Mouse (Mus musculus): ENCODE results near the gene Xaf1. TPM values are rescaled to one million over a fixed set of nuclear protein-coding genes. Genes with fewer than 3 reads are reported as not detected.
"Not testable (repeated sequence)": the region's sequence is repeated elsewhere in the genome, so short reads cannot be mapped to it uniquely, and the experiment has no call there.

Xaf1 gene
- polyA plus RNA-seq, 1 experiment = 21.2 TPM

DNA sequence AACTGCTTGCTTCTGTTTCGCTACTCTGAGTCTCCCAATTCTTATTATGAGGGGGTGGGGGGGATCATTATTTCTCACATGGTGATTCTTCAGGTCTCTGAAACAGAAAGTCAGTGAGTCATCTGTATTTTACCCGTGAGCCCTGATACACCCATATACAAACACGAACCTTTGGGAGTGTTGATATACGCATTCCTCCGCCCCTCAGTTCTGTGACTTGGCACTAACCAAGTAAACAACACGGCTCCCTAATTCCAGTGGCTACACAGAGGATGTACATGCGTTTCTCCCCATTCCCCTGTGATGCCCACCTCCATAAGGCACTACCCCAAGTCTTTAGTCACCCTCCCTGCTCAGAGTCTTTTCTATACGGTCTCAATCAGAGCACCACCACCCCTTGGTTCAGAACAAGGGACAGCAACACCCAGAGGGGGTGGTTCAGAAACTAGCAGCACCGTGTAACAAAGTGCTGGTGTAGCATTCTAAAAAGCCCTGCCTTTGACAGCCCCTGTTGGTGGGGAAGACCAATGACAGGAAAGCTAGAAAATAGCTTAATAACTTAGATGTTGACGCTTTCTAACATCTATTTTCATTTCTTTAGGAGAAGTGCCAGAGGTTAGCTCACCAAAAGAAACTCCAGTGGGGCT, 10.0 kb downstream of the Xaf1 start:
- DNase-seq (ENCODE audit: low read depth) = no peak

DNA sequence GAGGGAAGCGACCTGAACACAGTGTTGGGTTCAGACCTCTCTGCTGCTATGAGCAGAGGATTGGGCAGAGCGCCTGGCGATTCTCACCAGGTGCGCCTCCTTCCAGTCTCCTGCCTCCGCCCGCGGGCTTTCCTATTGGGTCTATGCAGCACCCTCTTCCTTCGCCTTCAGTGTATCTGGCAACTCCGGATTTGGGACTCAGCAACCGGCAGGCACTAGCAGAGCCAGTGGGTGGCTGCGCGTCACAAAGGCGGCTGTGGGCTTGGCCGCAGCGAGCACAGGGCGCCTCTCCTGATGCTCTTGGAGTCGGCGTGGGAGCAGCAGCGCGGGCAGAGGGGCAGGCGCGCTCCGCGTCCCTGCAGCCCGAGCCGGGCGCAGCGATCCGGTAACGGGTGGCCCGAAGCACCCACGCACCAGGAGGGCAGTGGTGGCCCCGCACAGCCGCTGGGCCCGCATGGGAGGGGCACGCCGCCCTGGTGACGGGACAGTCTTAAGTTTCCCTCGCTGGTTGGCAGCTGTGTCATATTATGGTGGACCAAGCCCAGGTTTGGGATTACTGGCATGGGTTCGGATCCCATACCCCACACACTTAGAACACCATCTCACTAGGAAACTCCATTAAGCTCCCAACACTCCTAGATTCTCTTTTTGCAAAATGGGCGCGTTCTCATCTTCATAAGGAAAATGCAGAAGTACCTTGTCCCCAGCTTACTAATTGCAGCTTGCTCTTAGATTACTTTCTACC, 12.9 kb downstream of the Xaf1 start, which contains the start of gene Fbxo39:
TSS of gene Fbxo39 (plus strand) at position 294 of the 745 bp plus-strand sequence.
- DNase-seq (ENCODE audit: low read depth) = no peak

DNA sequence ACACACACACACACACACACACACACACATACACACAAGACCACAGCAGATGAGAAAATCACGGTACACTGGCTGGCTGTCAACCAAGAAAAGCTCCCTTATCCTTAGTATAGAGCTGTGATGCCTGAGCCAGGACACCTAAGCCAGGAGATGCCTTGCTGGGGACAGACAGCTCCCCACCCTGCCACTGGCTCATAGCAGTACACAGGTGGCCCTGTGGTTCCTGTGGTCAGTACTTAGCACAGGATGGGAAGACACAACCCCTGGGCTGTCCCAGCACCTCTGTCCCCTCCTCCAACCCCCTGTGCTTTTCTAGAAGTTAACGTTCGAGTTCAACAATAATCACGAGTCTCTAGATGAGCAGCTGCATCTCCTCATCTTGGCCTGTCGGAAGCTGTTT, 16.6 kb downstream of the Xaf1 start:
- DNase-seq (ENCODE audit: low read depth) = no peak

DNA sequence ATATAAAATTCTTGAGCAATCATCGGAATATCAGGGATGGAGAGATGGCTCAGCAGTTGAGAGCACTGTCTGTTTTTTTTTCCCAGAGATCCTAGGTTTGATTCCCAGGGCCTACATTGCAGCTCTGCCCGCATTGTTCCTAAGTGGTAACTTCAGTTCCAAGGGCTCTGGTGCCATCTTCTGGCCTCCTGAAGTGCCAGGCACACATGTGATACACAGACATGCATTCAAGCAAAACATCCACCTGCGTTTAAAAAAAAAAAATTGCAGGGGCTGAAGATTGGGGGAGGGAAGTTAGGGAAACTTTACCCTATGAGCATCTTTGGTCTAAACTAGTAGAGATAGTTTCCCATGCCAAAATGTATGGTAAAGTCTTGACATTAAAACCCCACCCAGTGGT, 23.0 kb downstream of the Xaf1 start:
- DNase-seq (ENCODE audit: low read depth) = no peak

DNA sequence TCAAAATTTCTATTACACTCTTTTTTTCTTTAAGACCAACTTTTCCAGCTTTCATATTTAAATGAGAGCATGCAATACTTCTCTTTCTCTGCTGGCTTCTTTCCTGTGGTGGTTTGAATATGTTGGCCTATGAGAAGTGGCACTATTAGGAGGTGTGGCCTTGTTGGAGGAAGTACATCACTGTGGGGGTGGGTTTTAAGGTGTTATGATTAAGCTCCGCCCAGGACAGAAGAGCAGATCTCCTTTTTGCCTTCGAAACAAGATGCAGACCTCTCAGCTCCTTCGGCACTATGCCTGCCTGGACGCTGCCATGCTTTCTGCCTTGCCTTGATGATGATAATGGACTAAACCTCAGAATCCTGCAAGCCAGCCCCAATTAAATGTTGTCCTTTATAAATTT, 24.3 kb downstream of the Xaf1 start:
- DNase-seq (ENCODE audit: low read depth) = no peak

DNA sequence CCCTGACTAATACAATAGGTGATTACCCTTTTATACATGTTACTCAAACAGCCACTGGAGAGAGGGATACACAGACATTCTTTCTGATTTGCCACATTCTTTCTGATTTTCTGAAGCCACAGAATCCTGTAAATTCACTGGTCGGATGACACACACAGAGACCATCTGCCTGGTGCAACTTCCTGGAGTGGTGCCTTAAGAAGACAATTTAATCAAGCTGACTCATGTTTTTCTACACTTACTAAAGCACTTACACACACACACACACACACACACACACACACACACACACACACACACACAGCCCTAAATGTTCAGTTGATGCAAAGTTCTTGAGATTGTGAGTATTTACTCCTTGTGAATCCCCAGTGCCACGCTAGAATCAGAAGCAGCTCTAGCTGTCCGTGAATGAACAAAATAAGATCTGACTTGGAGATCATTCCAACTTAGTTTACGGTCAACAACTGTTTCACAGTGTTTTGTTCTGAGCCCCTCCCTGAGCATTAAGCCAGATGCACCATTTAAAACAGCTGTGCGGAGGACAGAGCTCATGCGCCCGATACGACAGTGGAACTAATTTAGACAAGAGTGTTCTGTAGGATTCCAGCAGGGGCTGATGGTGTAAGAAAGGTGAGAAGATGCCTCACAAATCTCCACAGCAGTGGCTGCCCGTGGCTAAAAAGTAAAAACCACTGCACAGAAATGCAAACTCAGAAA, 31.7 kb downstream of the Xaf1 start:
- no peak for DNase-seq (ENCODE audit: low read depth)

DNA sequence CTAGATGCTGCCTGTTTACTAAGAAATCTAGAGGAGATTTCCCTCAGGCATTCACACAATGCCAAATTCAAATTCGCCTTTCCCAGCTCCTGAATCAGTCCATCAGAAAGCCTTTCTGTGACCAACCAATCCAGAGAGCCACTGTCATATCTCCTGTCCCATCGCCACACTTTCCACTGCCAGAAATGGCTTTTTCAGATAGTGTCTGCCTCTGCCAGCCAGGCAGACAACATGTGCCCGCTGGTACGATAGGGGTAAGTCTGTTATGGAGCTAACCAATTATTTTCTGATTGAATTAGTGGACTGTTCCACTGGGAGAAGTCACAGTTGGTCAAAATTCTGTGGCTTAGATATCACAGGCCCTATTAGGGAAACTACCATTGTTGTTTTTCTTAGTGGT, 33.2 kb downstream of the Xaf1 start:
- no peak for DNase-seq (ENCODE audit: low read depth)

DNA sequence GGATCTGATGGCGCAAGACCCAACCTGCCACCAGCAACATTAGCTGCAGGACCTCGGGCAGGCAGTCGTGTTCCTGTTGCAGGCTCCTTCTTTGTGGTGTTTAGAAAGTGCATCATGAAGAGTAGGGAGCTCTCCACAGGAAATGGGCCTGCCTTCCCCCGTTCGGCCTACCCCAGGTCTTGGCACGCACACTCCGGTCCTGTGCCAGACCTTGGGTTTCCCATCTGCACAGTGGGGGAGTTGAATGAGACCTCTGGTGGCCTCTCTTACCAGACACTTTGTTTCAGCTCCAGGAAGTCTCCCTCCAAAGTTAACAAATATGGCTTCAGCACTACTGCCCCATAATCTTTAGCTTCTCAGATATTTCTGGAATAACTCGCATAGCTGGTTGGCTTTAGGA, 35.3 kb downstream of the Xaf1 start:
- no peak for DNase-seq (ENCODE audit: low read depth)

DNA sequence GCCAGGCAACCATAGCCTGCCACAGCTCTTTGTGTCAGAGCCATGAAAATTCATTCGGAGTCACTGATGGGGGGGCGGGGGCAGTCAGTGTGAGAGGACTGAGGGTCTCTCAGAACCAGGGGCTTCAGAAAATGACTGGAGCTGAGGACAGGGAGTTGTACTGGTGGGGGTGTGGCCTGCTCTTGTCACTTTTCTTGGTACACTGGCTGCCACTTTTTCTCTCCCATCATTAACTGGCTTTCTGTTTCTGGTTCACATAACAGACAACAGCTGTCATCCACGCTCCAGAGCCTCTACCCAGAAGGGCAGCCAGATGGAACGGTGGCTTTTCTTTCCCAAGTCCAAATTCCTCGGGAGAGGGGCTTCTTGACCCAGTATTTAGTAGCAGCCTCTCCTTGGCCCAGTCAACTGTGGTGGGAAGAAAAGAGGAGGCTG, 37.0 kb downstream of the Xaf1 start:
- DNase-seq (ENCODE audit: low read depth) = no peak

DNA sequence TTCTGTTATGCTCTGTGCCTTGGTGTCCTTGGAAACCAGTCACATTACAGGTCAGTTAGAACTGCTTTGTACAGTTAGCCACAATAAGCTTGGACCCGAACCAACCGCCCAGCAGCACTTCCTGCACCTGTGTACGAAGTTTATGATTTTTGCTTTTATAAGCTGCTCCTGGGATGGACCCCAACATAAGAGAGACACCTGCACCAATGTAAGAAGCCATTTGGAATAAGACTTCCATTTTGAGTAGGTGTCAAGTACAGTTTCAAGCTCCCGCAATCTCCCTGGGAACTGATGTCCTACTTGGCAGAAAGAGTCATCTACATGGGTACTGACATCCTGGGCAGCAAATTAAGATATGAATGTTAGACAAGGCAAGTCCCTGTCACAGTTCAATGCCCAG, 38.3 kb downstream of the Xaf1 start:
- DNase-seq (ENCODE audit: low read depth) = no peak

DNA sequence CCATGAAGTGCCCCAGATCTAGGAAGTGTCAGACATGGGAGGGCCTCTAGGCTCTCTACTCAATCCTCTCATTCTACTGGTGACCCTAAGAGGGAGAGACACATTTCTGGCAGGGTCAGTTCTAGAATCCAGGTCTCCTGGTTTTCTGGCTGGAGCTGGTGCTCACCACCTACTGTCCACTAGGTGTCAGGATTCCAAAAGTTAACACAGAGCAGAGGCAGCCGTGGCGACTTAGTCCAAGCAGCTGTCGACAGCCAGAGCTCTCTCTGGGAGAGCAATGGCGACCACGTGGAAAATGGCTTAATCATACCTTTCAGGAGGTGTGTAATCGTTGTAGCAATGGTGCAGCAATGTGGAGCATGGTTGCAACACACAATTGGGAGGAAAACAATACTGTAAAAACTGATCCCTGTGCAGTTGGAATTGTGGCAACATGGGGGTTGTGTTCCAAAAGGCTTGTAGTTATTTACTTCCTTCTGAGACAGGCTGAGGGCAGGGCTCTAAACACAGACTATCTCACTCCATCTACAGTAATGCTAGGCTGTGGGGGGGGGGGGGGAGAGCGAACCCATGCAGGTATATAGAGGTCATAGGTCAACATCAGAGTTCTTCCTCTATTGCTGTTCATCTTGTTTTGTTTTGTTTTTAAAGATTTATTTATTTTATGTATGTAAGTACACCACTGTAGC, 41.3 kb downstream of the Xaf1 start:
- peak; percentile 45 for DNase-seq (ENCODE audit: low read depth)

DNA sequence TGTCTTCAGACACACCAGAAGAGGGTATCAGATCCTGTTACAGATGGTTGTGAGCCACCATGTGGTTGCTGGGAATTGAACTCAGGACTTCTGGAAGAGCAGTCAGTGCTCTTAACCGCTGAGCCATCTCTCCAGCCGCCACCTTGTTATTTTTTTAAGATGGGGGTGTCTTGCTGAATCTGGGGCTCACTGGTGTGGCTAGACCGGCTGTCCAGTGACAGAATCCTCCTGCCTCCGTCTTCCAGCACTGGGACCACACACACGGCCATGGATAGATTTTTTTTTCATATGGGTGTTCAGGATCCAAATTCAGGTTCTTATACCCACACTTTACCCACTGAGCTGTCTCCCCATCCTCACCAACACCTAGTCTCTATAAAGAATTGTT, 41.8 kb downstream of the Xaf1 start:
- not testable (repeated sequence) for DNase-seq (ENCODE audit: low read depth)

DNA sequence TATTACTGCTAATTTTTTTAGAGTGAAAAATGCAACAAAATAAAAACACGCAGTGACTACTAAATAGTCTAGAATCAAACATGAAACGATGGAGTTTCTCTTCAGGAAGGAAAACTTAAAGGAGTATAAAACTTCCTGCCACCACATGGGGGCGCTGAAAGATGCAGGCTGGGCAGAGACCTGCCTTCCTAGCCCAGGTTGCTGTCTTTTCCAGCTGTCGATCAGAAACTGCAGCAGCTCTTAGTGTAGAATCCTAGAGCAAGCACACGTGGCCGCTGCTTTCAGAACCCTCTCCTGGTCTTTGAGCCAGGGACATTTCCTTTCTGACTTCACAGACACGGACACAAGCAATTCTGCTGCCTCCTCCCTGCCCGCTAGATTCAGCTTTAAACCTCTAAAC, 42.5 kb downstream of the Xaf1 start:
- DNase-seq (ENCODE audit: low read depth) = no peak

DNA sequence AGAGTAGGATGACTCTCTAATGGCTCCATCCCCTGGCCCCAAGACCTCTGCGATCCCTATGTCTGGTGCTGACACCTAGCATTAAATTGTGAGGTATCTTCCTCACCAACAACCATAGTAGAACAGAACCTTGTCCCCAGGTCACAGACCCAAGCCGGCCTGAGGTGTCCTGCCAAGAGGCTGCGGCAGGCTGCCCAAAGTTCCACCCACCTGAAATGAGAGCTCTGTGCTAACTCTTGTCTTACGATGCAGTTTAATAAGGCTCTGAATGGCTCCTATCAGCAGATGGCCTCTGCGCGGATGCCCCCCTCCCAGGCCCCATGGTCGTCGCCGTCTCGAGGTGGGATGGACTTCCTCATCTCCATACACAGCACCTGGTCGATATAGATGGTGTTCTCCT, 43.1 kb downstream of the Xaf1 start:
- no peak for DNase-seq (ENCODE audit: low read depth)

DNA sequence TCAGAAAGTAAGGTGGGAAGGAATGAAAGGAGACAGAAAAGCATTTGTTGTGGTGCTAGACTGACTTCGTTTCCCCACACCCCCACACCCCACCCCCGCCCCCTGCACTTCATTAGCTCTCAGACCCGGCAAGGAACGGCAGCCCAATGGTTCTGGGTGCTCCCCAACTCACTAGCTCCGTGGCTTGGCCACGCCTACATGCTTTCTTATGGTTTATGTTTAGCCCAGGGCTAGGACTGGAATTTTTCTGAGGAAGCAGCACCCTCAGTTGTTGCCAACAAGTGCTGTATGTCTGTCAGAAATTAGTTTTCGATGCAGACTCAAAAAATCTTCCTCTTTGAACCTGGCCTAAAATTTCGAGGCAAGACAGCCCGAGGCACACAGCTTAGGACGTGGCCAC, 47.1 kb downstream of the Xaf1 start:
- no peak for DNase-seq (ENCODE audit: low read depth)

DNA sequence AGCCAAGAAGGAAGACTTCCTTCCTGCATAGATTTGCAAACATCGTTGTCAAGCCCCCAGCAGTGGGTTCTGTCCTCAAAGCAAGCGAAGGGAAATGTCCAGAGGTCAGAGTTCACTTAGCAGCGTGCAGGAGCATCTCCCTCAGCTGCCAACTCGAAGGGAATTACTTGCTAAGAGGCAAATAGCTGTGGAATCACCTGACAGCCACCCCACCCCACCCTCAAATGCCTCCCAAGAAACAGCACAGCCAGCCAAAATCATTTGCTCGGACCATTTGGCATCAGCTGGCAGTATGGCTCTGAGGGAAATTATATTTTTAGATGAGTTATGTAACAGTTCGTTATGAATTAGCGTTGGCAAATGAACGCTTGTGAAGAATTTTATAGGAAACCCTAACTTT, 47.6 kb downstream of the Xaf1 start:
- no peak for DNase-seq (ENCODE audit: low read depth)

DNA sequence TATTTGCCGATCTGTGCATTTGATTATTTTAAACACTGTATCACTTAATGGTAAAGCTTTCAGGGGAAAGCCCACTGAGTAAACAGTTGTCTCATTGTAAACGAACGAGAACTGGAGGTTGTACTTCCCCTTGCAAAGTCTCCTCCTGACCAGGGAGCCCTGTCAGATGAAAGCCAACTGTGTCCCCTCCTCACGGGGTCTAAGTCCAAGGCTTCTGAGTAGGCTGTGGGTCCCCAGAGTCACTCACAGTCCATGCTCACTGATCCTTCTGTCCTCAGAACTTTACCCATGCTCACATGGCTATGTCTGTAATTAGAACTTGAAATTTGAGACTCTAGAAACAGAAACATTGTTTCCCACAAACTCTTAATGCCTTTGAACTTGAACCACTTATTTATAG, 48.2 kb downstream of the Xaf1 start:
- no peak for DNase-seq (ENCODE audit: low read depth)

DNA sequence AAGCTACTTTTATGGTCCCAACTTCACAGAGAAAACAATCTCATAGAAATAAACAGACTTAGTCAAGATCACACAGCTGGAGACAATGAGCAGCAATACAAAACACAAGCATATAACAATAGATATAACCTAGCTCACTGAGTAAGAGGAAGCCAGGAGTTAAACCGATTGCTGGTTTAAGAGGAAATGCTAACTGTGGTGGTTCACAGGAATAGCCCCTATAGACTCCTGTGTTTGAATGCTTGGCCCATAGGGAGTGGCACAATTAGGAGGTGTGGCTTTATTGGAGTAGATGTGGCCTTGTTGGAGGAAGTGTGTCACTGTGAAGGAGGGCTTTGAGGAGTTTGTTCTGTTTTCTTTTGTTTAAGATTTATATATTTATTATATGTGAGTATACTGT, 50.8 kb downstream of the Xaf1 start:
- DNase-seq (ENCODE audit: low read depth) = no peak

DNA sequence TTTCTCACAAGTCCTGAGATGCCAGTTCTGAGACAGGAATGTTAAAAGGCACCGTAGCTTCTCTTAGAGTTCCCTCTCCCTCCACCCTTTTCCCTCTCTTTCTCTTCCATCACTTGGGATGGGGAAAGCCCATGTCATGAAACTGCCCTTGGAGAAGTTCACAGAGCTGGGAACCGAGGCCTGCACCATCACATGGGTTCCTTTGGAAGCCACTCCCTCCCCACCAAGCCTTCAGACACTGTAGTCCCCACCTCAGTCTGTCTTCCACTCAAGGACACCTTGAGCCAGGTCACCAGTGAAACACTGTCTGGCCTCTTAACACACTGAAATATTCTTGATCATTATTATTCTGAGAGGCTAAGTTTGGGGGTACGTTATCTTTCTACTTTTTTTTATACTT, 51.8 kb downstream of the Xaf1 start:
- no peak for DNase-seq (ENCODE audit: low read depth)

DNA sequence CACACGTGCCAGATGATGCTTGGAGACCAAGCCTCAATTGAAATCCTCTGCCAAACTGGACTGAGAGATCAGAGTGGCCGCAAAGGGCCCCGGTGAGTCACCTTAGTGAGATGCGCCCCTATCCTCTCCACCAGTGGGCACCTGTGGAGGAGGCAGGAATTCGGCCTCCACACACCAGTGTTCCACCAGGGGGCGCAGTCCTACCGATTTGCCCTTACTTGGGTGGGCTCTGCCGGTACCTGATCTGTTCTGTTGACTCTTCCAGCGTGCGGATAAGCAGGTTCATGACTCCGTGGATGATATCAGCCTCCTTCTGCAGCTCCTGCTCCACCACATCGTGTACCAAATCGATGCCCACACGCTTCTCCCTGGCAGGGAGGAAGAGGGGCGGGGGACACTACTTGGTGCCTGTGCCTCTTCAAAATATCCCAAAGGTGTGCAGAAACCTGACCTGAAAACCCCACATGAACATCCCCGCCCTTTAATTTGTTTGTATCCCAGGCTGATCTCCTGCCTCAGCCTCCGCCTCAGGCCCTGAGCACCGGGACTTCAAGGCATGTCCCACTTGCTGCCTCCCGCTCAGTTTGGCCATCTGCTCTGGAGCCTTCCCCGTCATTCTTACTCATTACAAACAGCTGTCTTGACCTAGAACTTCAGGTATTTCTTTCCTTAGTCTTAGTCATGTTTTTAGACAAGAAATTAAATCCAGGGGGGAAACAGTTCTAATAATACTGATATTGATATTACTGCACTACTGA, 53.7 kb downstream of the Xaf1 start:
- no peak for DNase-seq (ENCODE audit: low read depth)

Measured in gonadal fat pad, adult 2 months (tissue).